Mouse (Mus musculus): ENCODE data around the gene Shroom1. TPM values are rescaled to one million over a fixed set of nuclear protein-coding genes. Genes with fewer than 3 reads are reported as not detected.

Shroom1 gene
- polyA plus RNA-seq, 1 experiment from 2014 or later: 1.3 TPM

GRCm38 (mm10) chr11:53448529-53448928, 8.5 kb upstream of the Shroom1 start:
- Histone ChIP-seq H3K4me1 (no peaks in the 10 kb centered on the region), H3K9ac (no peak overlapping the region), H3K36me3 (no peaks in the 10 kb centered on the region), H3K4me2 (no peak overlapping the region), H3K4me3 (replicated peaks) (no peak overlapping the region), H3K27ac (no peak overlapping the region), H3K27me3 (replicated peaks) (no peaks in the 10 kb centered on the region), H3K9me3 (no peaks in the 10 kb centered on the region)
- WGBS: 87% methylated on average over 1 of the region's 1 CpGs
- ATAC-seq (ENCODE audit: insufficient read depth, low FRiP score, low read depth): no peak

- no peaks in the 10 kb centered on the region for H3K4me1 ChIP-seq
- no peak overlapping the region for H3K27ac ChIP-seq
These were observed 6.8 kb upstream of the Shroom1 start for GRCm38 (mm10) chr11:53450070-53450705.

GRCm38 (mm10) chr11:53451361-53451760, 5.6 kb upstream of the Shroom1 start:
- WGBS: 50% methylated on average over 2 of the region's 2 CpGs
- H3K27ac ChIP-seq: no peak overlapping the region
- no peak overlapping the region for H3K9ac ChIP-seq
- H3K27me3 ChIP-seq (replicated peaks): no peaks in the 10 kb centered on the region
- 0 out of 2 replicates have a peak, but pooled peaks cover 2% of the 10 kb centered on the region for H3K4me1 ChIP-seq
- H3K4me2 ChIP-seq: no peak overlapping the region
- no peak overlapping the region for H3K4me3 ChIP-seq (replicated peaks)
- no peaks in the 10 kb centered on the region for H3K36me3 ChIP-seq
- no peak for ATAC-seq (ENCODE audit: insufficient read depth, low FRiP score, low read depth)
- H3K9me3 ChIP-seq: no peaks in the 10 kb centered on the region

More at GRCm38 (mm10) chr11:53450070-53450705, 6.8 kb upstream of the Shroom1 start:
- H3K27me3 ChIP-seq (replicated peaks): no peaks in the 10 kb centered on the region
- H3K4me2 ChIP-seq: no peak overlapping the region
- no peak overlapping the region for H3K9ac ChIP-seq
- no peak overlapping the region for H3K4me3 ChIP-seq (replicated peaks)
- ATAC-seq (ENCODE audit: insufficient read depth, low FRiP score, low read depth): no peak
- WGBS: 39% methylated on average over 15 of the region's 15 CpGs
- no peaks in the 10 kb centered on the region for H3K9me3 ChIP-seq
- H3K36me3 ChIP-seq: no peaks in the 10 kb centered on the region

- WGBS: 92% methylated on average over 9 of the region's 9 CpGs
- H3K36me3 ChIP-seq: no peaks in the 10 kb centered on the region
These were observed 4.6 kb upstream of the Shroom1 start for GRCm38 (mm10) chr11:53452396-53452795.

GRCm38 (mm10) chr11:53453031-53453430, 4.0 kb upstream of the Shroom1 start:
- WGBS: 81% methylated on average over 5 of the region's 5 CpGs
- Histone ChIP-seq H3K4me1 (0 out of 2 replicates have a peak, but pooled peaks cover 9% of the 10 kb centered on the region), H3K9ac (no peak overlapping the region), H3K27ac (no peak overlapping the region), H3K4me3 (replicated peaks) (no peak overlapping the region), H3K9me3 (no peaks in the 10 kb centered on the region), H3K4me2 (no peak overlapping the region), H3K27me3 (replicated peaks) (no peaks in the 10 kb centered on the region), H3K36me3 (no peaks in the 10 kb centered on the region)
- no peak for ATAC-seq (ENCODE audit: insufficient read depth, low FRiP score, low read depth)

More at GRCm38 (mm10) chr11:53452396-53452795, 4.6 kb upstream of the Shroom1 start:
- no peaks in the 10 kb centered on the region for H3K9me3 ChIP-seq
- H3K9ac ChIP-seq: no peak overlapping the region
- 0 out of 2 replicates have a peak, but pooled peaks cover 7% of the 10 kb centered on the region for H3K4me1 ChIP-seq
- H3K4me3 ChIP-seq (replicated peaks): no peak overlapping the region
- H3K27me3 ChIP-seq (replicated peaks): no peaks in the 10 kb centered on the region
- H3K27ac ChIP-seq: no peak overlapping the region
- ATAC-seq (ENCODE audit: insufficient read depth, low FRiP score, low read depth): no peak
- no peak overlapping the region for H3K4me2 ChIP-seq

- Histone ChIP-seq H3K27me3 (replicated peaks) (peaks cover 13% of the 10 kb centered on the region), H3K9ac (peak overlapping the region; percentile 50), H3K4me3 (replicated peaks) (peak overlapping the region; percentile 53), H3K27ac (no peak overlapping the region), H3K36me3 (no peaks in the 10 kb centered on the region), H3K9me3 (no peaks in the 10 kb centered on the region), H3K4me1 (0 out of 2 replicates have a peak, but pooled peaks cover 9% of the 10 kb centered on the region), H3K4me2 (peak overlapping the region; percentile 97)
- 9% methylated on average over 28 of the region's 29 CpGs for WGBS
- no peak for ATAC-seq (ENCODE audit: insufficient read depth, low FRiP score, low read depth)
These were observed 458 bp downstream of the Shroom1 start for GRCm38 (mm10) chr11:53457372-53457954.

- Histone ChIP-seq H3K9me3 (no peaks in the 10 kb centered on the region), H3K9ac (no peak overlapping the region), H3K27ac (no peak overlapping the region), H3K4me3 (replicated peaks) (no peak overlapping the region), H3K4me1 (peaks cover 18% of the 10 kb centered on the region), H3K4me2 (no peak overlapping the region), H3K27me3 (replicated peaks) (peaks cover 28% of the 10 kb centered on the region), H3K36me3 (no peaks in the 10 kb centered on the region)
- no peak for ATAC-seq (ENCODE audit: insufficient read depth, low FRiP score, low read depth)
- WGBS: 71% methylated on average over 3 of the region's 3 CpGs
These were observed 2.0 kb downstream of the Shroom1 start for GRCm38 (mm10) chr11:53458996-53459395.

GRCm38 (mm10) chr11:53460192-53460591, 3.2 kb downstream of the Shroom1 start:
- no peak for ATAC-seq (ENCODE audit: insufficient read depth, low FRiP score, low read depth)
- WGBS: 71% methylated on average over 3 of the region's 3 CpGs
- no peaks in the 10 kb centered on the region for H3K9me3 ChIP-seq

GRCm38 (mm10) chr11:53461727-53462126, 4.7 kb downstream of the Shroom1 start:
- Histone ChIP-seq H3K4me1 (peaks cover 16% of the 10 kb centered on the region), H3K36me3 (no peaks in the 10 kb centered on the region), H3K27ac (no peak overlapping the region), H3K9me3 (no peaks in the 10 kb centered on the region), H3K4me2 (no peak overlapping the region), H3K9ac (no peak overlapping the region), H3K27me3 (replicated peaks) (peaks cover 54% of the 10 kb centered on the region), H3K4me3 (replicated peaks) (no peak overlapping the region)
- WGBS: 23% methylated on average over 5 of the region's 5 CpGs
- ATAC-seq (ENCODE audit: insufficient read depth, low FRiP score, low read depth): no peak

More at GRCm38 (mm10) chr11:53460192-53460591, 3.2 kb downstream of the Shroom1 start:
- Histone ChIP-seq H3K4me3 (replicated peaks) (no peak overlapping the region), H3K36me3 (no peaks in the 10 kb centered on the region), H3K4me1 (peaks cover 19% of the 10 kb centered on the region), H3K27me3 (replicated peaks) (peaks cover 40% of the 10 kb centered on the region), H3K4me2 (no peak overlapping the region), H3K9ac (no peak overlapping the region), H3K27ac (no peak overlapping the region)

GRCm38 (mm10) chr11:53463551-53464424, 6.8 kb downstream of the Shroom1 start:
- no peak overlapping the region for H3K9ac ChIP-seq
- H3K4me3 ChIP-seq (replicated peaks): peak overlapping the region; percentile 45
- H3K36me3 ChIP-seq: no peaks in the 10 kb centered on the region
- no peaks in the 10 kb centered on the region for H3K9me3 ChIP-seq
- WGBS: 6% methylated on average over 55 of the region's 55 CpGs
- H3K27ac ChIP-seq: no peak overlapping the region
- H3K4me2 ChIP-seq: peak overlapping the region; percentile 93
- H3K4me1 ChIP-seq: peaks cover 14% of the 10 kb centered on the region
- ATAC-seq (ENCODE audit: insufficient read depth, low FRiP score, low read depth): no peak
- peaks cover 56% of the 10 kb centered on the region for H3K27me3 ChIP-seq (replicated peaks)

GRCm38 (mm10) chr11:53466231-53466971, 9.4 kb downstream of the Shroom1 start:
- peaks cover 66% of the 10 kb centered on the region for H3K27me3 ChIP-seq (replicated peaks)

More at GRCm38 (mm10) chr11:53466231-53466971, 9.4 kb downstream of the Shroom1 start:
- peak overlapping the region; percentile 74 for H3K4me2 ChIP-seq
- ATAC-seq (ENCODE audit: insufficient read depth, low FRiP score, low read depth): no peak
- H3K9ac ChIP-seq: no peak overlapping the region
- H3K4me1 ChIP-seq: peaks cover 19% of the 10 kb centered on the region
- peak overlapping the region; percentile 35 for H3K4me3 ChIP-seq (replicated peaks)
- H3K9me3 ChIP-seq: no peaks in the 10 kb centered on the region
- no peaks in the 10 kb centered on the region for H3K36me3 ChIP-seq
- no peak overlapping the region for H3K27ac ChIP-seq
- 8% methylated on average over 40 of the region's 40 CpGs for WGBS

Data from stomach, embryonic 15.5 days (tissue).